Mouse (Mus musculus) naive thymus-derived CD4-positive, alpha-beta T cell, adult 2 months (primary cell): ENCODE results near the gene Pde1b.

Experiments
- DNase-seq: peaks from one replicate; pipeline ENCODE4 v3.0.0-alpha.2; 2011; ENCODE audit warnings: low read depth

Gene Pde1b

DNA sequence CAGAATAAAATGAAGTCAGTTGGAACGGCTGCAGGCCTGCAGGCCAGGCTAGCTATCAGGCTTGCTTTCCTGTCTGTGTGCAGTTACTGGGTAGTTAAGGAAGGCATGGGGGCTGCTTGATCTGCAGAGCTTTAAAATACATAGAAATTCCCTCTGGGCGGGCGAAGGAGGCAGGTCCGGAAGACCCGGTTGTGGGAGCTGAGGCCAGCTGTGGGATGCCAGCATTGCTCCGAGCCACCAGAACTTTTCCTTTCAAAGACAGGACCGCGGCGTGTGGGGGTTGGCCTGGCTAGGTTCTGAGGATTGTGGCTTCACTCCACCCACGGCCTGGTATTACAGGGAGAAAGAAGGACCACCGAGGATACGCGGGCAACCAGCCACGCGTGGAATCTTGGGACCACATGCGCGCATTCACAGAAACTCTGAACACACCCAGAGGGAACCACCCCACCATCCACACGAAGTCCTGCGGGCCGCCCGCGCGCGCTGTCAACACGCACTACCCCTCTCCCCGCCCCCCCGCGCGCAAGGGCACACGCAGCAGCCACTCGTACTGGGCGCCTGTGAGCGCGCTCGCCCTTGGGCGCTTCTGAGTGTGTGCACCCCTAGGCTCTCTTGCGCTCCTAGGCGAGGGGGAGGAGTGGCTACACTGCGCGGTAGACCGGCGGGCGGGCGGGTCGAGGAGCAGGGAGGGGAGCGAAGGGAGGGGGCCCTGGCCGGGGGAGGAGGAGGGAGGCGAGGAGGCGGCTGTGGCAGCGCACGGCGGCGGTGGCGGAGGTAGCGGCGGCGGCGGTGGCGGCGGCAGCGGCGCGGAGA, at the start of gene Pde1b:
Pde1b (plus strand) TSS at position 600 of the 816 bp plus-strand sequence.
- DNase-seq, result peak; percentile 68

DNA sequence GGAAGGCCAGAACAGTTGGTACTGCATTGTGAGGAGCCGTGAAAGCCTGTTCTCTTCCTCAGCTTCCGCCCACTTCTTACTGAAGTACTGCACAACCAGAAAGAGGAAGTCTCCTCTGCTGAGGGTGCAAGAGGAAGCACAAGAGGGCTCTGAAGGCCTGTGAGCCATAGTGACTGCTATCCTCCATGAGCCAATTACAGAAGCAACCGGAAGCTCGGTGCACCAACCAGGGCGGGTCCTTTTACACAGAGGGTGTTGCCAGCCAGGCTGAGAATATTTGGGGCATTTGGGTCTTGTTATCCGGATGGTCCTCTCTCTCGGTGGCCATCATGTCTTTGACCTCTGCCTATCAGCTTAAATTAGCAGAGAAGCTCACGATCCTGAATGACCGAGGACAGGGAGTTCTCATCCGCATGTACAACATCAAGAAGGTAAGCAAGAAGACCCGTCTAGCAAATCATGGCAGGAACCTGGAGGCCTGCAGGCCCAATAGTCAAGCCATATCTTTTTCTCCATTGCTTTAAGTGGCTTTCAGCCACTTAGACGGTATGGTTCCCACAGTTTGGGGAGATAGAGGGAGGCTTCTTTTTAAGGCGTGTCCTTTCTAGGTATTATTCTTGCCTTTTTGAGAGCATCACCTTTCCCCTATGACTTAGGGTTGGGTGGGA, 49.1 kb upstream of the Pde1b start, which contains the start of gene Nckap1l:
Nckap1l (plus strand) TSS at position 244 of the 668 bp plus-strand sequence.
- peak; percentile 89 for DNase-seq

DNA sequence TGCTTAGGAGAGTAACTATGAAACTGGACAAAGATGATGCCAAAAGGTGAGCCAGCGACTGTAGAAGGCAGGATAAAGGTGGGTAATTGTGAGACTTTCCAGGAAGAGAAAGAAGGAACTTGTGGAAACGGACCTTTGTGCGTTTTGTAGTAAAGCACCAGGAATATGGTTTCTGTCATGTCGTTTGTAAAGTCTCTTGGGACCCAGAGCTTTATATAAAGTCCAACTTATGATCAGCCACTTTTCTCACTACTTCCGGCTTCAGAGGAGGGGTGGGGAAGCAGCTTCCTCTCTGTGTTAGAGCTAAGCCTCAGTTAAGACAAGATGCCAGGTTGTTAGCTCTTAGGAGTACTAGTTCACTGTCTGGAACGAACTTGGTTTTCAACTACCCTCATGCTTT, 48.4 kb upstream of the Pde1b start:
- peak; percentile 42 for DNase-seq

DNA sequence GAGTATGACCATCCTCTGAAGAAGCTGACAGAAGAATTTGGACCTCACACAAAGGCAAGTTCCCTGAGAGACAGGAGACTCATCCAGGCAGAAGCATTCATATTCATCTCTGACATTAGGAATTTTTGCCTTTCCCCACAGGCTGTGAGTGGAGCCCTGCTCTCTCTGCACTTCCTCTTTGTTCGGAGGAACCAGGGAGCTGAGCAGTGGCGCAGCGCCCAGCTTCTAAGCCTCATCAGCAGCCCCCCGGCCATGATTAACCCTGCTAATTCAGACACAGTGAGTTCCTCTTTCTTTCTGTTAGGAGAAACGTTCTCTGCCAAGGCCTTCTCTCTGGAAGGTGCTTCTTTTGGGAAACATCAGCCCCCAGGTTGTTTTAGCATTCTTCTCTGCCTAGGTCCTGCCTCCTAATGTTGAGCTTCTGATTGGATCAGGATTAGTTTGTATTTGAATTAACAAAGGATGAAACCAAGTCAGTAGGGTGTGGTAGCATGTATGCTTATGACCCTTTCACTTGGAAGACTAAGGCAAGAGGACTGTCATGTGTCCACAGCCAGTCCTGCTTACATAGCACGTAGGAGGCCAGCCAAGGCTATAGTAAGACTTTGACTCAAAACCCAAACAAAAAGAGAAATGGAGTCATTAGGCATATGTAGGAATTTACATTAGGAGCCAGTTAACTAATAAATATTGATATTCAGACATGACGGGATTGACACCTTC, 40.1 kb upstream of the Pde1b start:
- no peak for DNase-seq

DNA sequence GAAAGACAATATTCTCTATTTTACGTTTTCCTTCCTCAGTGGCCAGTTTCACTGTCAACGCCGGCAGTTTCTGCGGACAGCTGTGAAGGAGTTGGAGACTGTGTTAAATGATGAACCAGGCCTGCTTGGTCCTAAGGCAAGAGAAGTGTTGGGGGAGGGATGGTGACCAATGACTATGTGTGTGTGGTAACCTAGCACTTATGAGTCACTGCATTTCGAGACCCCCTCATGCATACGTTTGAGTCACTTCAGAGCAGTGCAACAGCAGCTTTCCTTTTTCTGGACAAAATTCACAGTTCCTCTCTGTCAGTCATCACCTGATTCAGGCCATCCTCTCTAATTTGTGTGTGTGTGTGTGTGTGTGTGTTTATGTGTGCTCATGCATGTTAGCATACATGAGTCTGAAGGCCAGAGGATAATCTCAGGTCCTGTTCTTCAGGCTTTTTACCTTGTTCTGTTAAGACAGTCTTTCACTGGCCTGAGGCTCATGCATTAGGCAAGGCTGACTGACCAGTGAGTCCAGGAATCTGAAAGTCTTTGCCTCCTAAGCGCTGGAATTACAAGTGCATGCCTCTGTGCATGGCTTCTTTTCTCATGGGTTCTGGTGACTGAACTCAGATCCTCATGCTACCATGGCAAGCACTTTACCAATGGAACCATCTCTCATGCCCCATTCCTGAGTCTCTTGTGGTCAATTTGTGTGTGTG, 31.2 kb upstream of the Pde1b start:
- DNase-seq, result no peak

DNA sequence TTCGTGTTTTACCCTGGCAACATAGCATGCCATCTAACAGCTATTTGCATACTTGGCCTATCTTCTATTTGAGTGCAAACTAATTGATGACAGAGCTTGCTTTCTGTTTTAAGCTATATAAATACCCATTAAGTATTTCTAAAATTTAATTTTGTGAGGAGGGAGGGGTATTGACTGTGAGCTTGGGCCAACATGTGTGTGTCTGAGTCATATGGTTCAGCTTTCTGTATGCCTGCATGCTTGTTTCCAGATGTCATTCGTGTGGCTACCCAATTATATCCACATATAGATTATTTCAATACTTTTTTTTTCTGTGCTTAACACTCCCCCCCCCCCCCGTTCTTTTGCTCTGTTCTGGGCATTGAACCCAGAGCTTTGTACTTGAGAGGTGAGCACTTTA, 30.6 kb upstream of the Pde1b start:
- DNase-seq, result no peak

DNA sequence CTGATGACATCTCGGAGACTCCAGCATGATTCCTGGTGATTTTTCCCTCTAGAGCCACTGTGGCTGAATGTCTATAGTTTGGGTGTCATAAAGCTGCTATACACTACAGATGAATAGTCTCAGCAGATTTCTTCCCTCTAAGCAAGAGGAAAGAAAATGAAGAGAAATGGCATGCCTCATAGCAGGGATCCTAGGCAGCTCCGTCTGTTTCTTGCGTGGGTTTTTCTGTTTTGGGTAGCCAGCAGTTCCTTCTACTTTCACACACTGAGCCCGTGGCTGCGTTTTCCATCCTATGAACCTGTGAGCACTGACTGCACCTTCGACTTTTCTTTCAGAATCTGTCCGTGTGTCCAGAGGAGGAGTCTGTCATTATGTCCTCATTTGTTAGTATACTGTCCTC, 29.7 kb upstream of the Pde1b start:
- DNase-seq, result no peak

DNA sequence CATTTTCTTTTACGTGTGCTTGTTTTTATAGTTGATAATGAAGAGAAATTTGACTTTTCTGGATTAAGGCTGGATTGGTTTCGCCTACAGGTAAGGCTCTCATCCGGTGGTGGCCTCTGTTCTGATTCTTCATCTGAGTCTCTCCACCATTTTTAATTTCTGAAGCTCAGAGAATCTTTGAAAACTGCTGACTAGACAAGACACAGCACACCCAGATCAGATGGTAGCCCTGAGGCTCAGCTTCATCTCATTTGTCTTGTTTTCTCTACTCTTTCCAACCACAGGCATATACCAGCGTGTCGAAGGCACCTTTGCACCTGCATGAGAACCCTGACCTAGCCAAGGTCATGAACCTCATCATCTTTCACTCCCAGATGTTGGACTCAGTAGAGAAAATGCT, 29.1 kb upstream of the Pde1b start:
- DNase-seq, result no peak

DNA sequence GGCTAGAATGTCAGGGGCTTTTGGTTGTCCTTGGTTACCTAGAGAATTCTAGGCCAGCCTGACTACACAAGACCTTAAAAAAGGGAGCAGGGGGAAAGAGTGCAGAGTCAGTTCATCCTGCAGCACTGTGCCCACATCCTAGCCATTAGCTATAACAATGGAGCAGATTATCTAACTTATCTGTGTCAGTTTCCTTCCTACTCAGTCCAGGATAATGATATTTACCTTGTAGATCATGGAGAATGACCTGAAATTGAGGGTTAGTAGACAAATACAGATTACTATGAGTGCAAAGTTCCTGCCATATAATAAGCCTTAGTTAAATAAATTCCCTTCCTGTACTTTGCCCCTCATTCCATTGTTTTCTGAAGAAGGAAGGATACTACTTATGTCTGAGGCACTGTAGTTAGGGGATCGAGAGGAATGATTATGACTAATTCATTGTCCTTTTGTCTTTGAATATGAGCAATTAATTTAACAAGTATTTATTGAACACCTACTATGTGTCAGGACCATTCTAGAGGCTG, 23.7 kb upstream of the Pde1b start:
- no peak for DNase-seq

DNA sequence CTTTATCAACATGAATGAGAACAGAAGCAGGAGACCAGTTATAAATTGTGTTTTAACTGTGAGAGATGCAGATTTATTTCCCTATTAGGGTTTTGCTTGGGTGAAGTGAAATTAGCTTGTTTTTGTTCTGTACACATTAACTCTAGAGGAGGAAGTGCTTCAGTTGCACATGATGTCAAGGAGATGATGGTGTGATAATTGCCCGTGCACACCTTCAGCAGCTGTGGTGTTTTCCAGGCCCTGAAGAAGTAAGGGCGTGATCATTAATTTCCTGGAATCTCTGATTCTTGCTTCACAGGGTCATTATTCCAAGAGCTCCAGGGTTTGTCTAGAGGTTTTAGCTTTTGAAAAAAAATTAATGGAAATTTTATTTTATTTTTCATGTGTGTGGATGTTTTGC, 22.7 kb upstream of the Pde1b start:
- DNase-seq, result no peak

DNA sequence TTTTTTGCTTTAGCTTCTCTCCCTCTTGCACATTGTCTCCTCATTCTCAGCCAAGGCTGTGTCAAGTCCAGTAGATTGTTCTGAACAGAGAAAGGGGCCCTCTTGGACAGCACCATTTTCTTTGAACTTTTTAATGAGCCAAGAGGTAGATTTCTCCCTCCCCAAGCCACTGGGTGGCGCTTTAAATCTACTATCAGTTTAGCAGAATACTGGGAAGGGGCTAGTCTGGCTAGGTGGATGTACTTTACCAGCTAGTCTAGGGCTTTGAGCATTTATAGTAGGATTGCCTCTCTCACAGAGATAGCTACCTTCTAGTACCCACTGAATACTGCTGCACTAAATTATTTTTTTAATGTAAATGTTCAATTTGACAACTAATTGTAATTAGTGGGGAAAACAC, 20.3 kb upstream of the Pde1b start:
- no peak for DNase-seq

DNA sequence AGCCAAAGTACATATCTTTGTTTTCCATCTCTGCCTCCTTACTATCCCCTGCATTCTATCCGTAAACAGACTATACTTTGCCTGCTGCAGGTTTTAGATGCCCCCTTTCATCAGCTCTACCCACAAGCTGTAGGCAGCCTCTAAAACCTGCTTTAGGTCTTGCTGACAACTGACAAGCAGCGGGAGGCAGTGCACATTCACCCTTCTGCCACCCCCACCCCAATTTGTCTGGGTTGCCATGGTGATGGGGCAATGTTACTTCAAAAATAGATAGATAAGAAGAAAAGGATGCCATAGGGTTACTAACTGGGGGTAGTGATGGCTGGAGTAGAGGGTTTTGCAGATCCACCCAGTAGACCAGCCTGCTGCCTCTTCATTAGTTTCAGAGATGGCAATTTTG, 18.3 kb upstream of the Pde1b start:
- DNase-seq, result no peak

DNA sequence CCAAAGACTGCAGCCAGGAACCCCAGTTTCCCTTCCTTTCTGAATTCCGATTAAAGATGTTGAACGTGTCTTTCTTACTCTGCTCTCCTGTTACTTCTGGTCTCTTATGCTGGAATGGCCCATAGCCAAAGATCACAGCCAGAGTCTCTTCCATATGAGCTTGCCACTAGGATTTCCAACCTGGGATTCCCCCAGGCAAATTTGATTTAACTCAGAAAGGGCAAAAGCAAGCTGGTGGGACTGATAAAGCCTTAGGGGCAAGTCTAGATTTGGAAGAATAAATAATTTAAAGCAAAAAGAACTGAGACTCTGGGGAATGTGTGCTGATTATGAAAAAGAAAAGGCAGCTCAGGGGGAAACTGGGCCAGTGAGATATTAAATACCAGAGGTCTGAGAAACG, 17.7 kb upstream of the Pde1b start:
- no peak for DNase-seq

DNA sequence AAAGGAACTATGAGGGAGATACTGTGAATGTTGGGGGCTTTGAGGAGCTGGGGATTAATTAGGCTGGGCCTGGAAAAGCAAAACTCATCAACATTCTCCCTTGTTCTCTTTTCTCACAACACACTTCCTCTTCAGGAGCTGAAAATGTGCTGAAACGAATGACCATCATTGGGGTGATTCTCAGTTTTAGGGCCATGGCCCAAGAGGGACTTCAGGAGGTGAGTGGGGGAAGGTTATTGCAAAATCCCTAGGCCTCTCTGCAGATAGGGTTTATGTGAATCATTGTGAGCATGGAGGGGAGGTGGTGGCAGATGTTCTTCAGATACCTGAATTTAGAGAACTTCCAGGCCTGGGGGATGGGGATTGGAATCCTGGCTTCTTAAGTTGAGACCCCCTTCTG, 16.2 kb upstream of the Pde1b start:
- DNase-seq, result no peak

DNA sequence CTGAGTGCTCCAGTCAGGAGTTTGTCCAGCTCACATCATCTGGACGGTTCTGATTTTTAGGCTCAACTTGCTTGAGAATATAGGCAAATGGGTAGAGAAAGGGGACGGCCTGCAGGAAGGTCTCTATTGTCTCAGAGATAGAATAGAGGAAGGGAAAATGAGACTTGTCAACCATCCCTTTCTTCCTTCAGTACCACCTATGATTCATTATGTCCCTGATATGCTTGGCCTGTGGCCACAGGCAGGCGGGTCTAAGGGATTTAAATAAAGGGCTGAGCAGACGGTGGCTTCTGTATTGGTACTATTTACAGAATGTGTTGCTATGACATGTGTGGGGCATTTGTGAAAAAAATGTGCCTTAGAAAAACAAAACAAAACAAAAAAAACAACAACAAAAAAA, 14.5 kb upstream of the Pde1b start:
- DNase-seq, result no peak

DNA sequence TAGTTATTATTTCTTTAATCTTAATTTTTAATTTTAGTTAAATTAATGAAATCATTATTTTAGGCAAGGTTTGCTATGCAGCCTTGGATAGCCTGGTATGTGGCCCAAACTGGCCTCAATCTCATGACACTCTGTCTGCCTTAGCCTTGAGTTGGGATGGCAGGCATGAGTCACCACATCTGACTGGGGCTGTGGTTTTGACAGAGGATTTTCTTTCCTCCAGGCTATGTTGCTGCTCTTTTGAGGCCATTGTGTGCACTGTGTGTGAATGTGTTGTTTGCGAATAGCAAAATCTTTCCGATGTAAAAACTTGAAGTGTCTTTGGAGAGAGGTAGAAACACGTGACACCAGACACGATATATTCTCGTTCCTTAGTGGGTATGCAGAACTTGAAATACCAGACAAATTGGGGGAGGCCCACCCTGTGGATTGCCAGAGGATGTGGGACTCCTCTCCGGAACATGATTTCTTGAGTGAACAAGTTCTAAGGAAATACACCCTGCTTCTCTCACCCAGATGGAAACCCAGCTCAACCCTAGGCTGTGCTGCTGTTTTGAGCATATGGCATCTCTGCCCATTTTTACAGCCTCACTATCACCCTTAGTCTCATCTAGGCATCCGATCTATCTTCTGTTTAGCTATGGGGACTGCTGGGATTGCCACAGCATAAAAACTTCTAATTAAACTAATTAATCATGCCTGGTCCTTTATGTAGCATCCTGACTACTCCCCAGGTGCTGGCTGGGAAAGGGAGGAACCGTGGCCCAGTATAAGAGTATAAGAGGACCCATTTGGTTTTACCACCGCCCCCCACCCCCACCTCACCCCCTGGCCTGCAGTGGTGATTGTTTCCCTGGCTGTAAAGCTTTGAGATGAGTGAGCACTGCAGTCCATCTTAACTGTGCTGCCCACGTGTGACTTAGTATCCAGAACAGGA, 6.4 kb upstream of the Pde1b start:
- no peak for DNase-seq

DNA sequence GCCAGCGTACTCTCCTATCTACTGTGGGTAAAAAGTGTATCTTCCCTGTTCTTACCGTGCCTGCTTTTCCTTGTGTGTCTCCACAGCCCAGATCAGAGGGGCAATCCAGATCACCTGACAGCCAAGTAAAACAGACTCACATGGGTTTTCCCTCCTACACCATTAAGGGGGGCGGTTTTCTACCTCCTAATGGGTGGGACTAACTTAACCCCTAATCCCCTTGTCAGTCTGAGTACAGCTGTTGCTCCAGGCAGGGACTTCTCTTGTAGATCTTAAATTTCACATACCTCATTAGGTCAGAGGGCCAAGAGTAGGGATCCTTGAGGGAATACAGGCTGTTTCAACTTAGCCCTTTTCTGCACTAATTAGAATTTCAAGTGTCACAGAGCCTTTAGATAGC, 4.7 kb upstream of the Pde1b start:
- DNase-seq, result no peak

DNA sequence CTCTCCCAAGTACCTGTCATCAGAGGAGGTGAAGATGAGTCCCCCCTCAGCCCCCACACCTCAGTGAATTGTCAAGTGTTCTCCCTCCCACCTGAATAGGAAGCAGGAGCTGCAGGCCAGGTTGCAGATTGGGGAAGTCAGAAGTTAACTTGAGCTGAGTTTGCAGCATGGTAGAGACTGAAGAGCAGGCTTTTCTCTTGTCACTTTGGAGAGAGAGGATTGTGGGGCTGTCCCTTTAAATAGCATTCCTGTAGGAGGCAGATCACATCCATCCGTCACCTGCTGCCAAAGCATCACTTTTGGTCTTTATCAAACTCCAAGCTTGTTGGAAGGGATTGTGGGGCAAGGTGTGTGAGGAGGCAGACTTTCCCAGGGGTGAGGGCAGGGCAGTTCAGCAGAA, 2.1 kb upstream of the Pde1b start:
- no peak for DNase-seq

DNA sequence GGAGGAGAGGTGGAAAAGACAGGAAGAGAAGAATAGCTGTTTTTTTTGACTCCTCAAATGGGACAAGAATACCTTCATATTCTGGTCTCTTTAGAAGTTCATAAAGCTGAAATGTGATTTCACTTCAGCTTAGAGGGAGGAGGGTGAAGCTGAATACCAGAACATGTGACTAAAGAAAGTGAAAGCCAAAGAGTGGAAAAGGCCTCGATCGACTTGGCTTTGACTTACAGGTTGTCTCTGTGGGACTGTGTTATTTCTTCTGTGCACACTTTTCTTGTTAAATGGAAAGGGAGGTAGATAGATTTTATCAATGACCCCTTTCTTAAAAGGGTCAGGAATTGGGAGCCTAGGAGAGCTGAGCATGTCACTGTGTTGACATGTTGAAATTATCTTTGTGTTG, 1.6 kb upstream of the Pde1b start:
- peak; percentile 25 for DNase-seq

DNA sequence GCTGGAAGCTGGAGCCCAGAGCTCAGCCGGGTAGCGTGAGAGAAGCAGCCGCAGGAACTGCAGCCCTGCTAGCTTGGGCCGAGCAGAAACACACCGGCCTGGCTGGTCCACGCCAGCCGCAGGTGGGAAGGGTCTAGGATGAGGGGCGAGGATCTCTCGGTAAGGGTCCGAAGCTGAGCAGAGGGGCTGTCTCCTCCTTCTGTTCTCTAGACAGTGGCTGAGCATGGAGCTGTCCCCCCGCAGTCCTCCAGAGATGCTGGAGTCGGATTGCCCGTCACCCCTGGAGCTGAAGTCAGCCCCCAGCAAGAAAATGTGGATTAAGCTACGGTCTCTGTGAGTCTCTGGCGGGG, 392 bp downstream of the Pde1b start:
- DNase-seq, result no peak

DNA sequence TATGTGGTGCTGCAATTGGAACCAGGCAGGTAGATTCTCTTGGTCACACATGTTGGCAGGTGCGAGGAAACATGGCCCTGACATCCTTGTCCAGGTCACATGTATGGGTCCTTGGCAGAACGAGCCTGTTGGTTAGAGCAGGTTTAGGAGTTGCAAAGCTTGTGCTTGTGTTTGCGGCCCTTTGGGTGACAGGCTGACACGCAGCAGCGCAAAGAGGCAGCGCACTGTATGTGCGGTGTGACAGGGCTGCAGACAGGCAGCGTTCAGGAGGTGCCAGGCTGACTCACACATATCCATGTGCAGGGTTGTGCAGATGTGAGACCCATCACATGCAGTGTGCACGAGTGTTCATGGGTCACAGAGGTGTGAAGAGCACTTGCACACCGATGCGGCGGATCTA, 826 bp downstream of the Pde1b start:
- peak; percentile 18 for DNase-seq
